Mouse (Mus musculus): ENCODE measurements around the gene Hist1h2bf. TPM values are rescaled to one million over a fixed set of nuclear protein-coding genes. Genes with fewer than 3 reads are reported as not detected.
"Not testable (repeated sequence)": the region's sequence is repeated elsewhere in the genome, so short reads cannot be mapped to it uniquely, and the experiment has no call there.

Gene Hist1h2bf
- polyA plus RNA-seq, 1 experiment from 2014 or later = 4.9 TPM

- H3K27me3 ChIP-seq (ENCODE audit: control insufficient read depth, insufficient read depth, low read length); H3K36me3 ChIP-seq (ENCODE audit: control insufficient read depth, insufficient read depth, low read length); ATAC-seq (ENCODE audit: low FRiP score); H3K9me3 ChIP-seq (ENCODE audit: control insufficient read depth, low read length): not testable (repeated sequence)
- WGBS = 0% methylated on average over 4 of the region's 39 CpGs
- Histone ChIP-seq H3K9ac (ENCODE audit: low read length) (peak overlapping the region; percentile 62), H3K4me1 (ENCODE audit: control insufficient read depth, insufficient read depth, low read length) (peaks cover 15% of the 10 kb centered on the region), H3K4me2 (peak overlapping the region; percentile 61), H3K4me3 (ENCODE audit: low read depth, low read length) (peak overlapping the region; percentile 27; the same call in 1 of the 2 replicates), H3K27ac (ENCODE audit: low read depth, low read length) (peak overlapping the region; percentile 83)
- DNase-seq (ENCODE audit: low spot score, missing footprints) = peak; percentile 92
Observed at GRCm38 (mm10) chr13:23574546-23575170, 662 bp upstream of the Hist1h2bf start.

- H3K27me3 ChIP-seq (ENCODE audit: control insufficient read depth, insufficient read depth, low read length); H3K9me3 ChIP-seq (ENCODE audit: control insufficient read depth, low read length); ATAC-seq (ENCODE audit: low FRiP score); H3K36me3 ChIP-seq (ENCODE audit: control insufficient read depth, insufficient read depth, low read length): not testable (repeated sequence)
- H3K27ac ChIP-seq (ENCODE audit: low read depth, low read length) = peak overlapping the region; percentile 93
- peaks cover 15% of the 10 kb centered on the region for H3K4me1 ChIP-seq (ENCODE audit: control insufficient read depth, insufficient read depth, low read length)
- 11% methylated on average over 17 of the region's 20 CpGs for WGBS
- peak overlapping the region; percentile 18; the same call in 1 of the 2 replicates for H3K4me3 ChIP-seq (ENCODE audit: low read depth, low read length)
- peak overlapping the region; percentile 55 for H3K9ac ChIP-seq (ENCODE audit: low read length)
- DNase-seq (ENCODE audit: low spot score, missing footprints) = peak; percentile 91
- H3K4me2 ChIP-seq = peak overlapping the region; percentile 63
Observed at GRCm38 (mm10) chr13:23573034-23573897, 730 bp downstream of the Hist1h2bf start.

DNA sequence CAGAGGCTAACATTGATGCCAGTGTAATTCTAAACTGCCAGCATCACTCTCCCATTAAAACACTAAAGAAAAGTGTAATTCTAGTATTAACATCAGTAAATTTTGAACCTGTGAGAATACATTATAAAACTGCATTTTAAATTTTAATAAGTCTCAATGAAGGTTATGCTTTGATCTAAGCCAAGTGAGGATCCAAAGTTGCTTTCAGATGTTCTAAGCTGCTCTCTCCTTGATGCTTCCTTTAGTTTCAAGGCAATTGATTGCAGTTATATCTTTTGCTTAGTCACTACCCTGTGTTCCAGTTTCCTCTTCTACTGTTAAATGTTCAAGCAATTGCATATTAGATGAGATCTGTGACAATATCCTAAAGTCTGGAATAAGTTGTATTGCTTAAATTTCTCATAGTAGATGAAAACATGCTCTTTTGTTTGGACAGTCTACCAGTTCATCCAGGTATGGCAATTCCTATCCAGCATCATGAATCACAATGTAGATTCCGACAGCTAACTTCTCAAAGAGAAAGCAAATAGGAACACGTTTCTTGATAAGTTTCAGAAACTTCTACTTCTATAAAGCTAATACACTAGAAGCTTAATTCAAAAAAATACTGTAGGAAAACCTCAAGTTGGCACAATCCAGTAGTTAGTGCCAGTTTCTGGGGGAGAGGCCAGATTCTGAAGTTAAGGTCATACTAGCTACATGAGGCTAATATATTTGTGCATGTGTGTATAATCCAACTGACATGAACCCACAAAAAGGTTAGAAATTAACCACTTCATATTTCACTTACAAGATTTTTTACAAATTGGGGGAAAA lies 1.6 kb downstream of the Hist1h2bf start:
- Histone ChIP-seq H3K4me3 (ENCODE audit: low read depth, low read length) (peak overlapping the region; percentile 43), H3K9me3 (ENCODE audit: control insufficient read depth, low read length) (no peaks in the 10 kb centered on the region), H3K27ac (ENCODE audit: low read depth, low read length) (peak overlapping the region; percentile 93), H3K27me3 (ENCODE audit: control insufficient read depth, insufficient read depth, low read length) (no peaks in the 10 kb centered on the region), H3K4me1 (ENCODE audit: control insufficient read depth, insufficient read depth, low read length) (peaks cover 15% of the 10 kb centered on the region), H3K4me2 (peak overlapping the region; percentile 63), H3K36me3 (ENCODE audit: control insufficient read depth, insufficient read depth, low read length) (no peaks in the 10 kb centered on the region), H3K9ac (ENCODE audit: low read length) (peak overlapping the region; percentile 75)
- 42% methylated on average over 2 of the region's 2 CpGs for WGBS
- DNase-seq (ENCODE audit: low spot score, missing footprints) (peak; percentile 92), ATAC-seq (ENCODE audit: low FRiP score) (no peak)

DNA sequence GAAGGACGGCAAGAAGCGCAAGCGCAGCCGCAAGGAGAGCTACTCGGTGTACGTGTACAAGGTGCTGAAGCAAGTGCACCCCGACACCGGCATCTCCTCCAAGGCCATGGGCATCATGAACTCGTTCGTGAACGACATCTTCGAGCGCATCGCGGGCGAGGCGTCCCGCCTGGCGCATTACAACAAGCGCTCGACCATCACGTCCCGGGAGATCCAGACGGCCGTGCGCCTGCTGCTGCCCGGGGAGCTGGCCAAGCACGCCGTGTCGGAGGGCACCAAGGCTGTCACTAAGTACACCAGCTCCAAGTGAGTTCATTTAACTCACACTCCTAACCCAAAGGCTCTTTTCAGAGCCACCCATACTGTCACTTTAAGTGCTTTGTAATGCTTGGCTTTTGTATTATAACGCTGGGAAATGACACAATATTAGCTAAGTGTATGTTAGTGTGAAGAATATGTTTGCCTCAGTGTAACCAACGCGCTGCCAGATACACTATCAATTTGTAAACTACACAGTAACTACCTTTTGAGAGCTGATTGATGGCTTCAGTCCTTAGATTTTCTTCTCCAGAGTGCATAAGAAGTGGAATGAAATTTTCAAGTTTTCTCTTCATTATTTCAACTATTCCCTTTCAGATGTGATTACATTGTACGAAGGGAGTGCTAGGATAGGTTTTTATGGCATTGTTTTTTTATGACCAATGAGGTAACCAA lies 2.3 kb downstream of the Hist1h2bf start:
- H3K36me3 ChIP-seq (ENCODE audit: control insufficient read depth, insufficient read depth, low read length); ATAC-seq (ENCODE audit: low FRiP score); H3K27me3 ChIP-seq (ENCODE audit: control insufficient read depth, insufficient read depth, low read length); H3K9me3 ChIP-seq (ENCODE audit: control insufficient read depth, low read length); H3K4me1 ChIP-seq (ENCODE audit: control insufficient read depth, insufficient read depth, low read length): not testable (repeated sequence)
- Histone ChIP-seq H3K4me2 (peak overlapping the region; percentile 63), H3K27ac (ENCODE audit: low read depth, low read length) (peak overlapping the region; percentile 93), H3K9ac (ENCODE audit: low read length) (peak overlapping the region; percentile 75), H3K4me3 (ENCODE audit: low read depth, low read length) (peak overlapping the region; percentile 43)
- under 1% methylated on average over 11 of the region's 34 CpGs for WGBS
- peak; percentile 91 for DNase-seq (ENCODE audit: low spot score, missing footprints)

DNA sequence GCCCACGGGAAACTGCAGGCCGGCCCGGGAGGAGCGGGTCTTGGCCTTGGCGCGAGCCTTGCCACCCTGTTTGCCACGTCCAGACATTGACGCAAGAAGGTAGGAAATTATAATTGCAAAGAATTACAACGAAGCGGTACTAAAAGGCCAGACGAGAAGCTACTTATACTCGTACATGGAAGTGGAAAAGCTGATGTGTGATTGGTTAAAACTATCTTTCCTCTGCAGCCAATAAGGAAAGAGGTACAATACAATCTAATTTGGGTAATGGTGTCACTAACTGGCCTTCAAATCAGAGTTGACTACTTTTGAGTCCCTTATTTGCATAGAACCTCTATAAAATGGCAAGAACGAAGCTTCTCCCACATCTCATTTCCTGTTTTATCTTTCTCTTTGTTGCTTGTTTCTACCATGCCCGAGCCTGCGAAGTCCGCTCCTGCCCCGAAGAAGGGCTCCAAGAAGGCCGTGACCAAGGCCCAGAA lies 2.9 kb downstream of the Hist1h2bf start, which contains the start of the genes Hist1h2ae and Hist1h2bg:
Hist1h2ae (minus strand) TSS at position 199 of the 482 bp plus-strand sequence.
Hist1h2bg (plus strand) TSS at position 375 of the 482 bp plus-strand sequence.
- Histone ChIP-seq H3K27me3 (ENCODE audit: control insufficient read depth, insufficient read depth, low read length) (no peaks in the 10 kb centered on the region), H3K9me3 (ENCODE audit: control insufficient read depth, low read length) (no peaks in the 10 kb centered on the region), H3K4me1 (ENCODE audit: control insufficient read depth, insufficient read depth, low read length) (peaks cover 6% of the 10 kb centered on the region; the same call in 1 of the 2 replicates), H3K36me3 (ENCODE audit: control insufficient read depth, insufficient read depth, low read length) (no peaks in the 10 kb centered on the region), H3K4me2 (peak within 1 kb of the TSS; percentile 63), H3K27ac (ENCODE audit: low read depth, low read length) (peak within 1 kb of the TSS; percentile 93), H3K4me3 (ENCODE audit: low read depth, low read length) (peak within 1 kb of the TSS; percentile 43), H3K9ac (ENCODE audit: low read length) (peak within 1 kb of the TSS; percentile 75)
- WGBS = 0% methylated on average over 18 of the region's 18 CpGs
- DNase-seq (ENCODE audit: low spot score, missing footprints) (peak; percentile 96), ATAC-seq (ENCODE audit: low FRiP score) (peak; percentile 90)

DNA sequence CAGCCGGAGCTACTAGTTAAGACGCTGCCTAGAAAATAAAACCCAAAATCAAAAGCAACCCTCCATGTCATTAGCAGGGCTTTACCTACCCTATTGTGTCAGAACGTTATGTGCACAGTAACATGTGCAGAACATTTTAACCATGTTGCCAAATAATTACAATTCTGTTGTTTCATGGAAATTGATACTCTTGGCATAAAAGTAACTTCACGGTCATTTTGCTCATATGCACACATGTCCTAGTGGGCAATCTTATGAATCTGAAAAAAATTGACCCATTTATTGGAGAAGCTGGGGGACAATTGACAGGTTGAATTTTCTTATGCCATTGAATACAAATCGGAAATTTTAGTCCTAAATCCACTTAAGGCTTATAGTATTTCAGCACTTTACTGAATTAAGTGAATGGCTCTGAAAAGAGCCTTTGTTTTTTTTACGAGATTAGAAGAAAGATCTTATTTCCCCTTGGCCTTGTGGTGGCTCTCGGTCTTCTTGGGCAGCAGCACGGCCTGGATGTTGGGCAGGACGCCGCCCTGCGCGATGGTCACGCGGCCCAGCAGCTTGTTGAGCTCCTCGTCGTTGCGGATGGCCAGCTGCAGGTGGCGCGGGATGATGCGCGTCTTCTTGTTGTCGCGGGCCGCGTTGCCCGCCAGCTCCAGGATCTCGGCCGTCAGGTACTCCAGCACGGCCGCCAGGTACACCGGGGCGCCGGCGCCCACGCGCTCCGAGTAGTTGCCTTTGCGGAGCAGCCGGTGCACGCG lies 3.6 kb downstream of the Hist1h2bf start:
- H3K4me3 ChIP-seq (ENCODE audit: low read depth, low read length) = peak overlapping the region; percentile 43
- peak overlapping the region; percentile 57; the same call in 1 of the 2 replicates for H3K9ac ChIP-seq (ENCODE audit: low read length)
- not testable (repeated sequence) for H3K36me3 ChIP-seq (ENCODE audit: control insufficient read depth, insufficient read depth, low read length); H3K9me3 ChIP-seq (ENCODE audit: control insufficient read depth, low read length); H3K27me3 ChIP-seq (ENCODE audit: control insufficient read depth, insufficient read depth, low read length); H3K4me1 ChIP-seq (ENCODE audit: control insufficient read depth, insufficient read depth, low read length); ATAC-seq (ENCODE audit: low FRiP score)
- DNase-seq (ENCODE audit: low spot score, missing footprints) = peak; percentile 94
- H3K4me2 ChIP-seq = peak overlapping the region; percentile 42
- 4% methylated on average over 19 of the region's 41 CpGs for WGBS
- H3K27ac ChIP-seq (ENCODE audit: low read depth, low read length) = peak overlapping the region; percentile 93

DNA sequence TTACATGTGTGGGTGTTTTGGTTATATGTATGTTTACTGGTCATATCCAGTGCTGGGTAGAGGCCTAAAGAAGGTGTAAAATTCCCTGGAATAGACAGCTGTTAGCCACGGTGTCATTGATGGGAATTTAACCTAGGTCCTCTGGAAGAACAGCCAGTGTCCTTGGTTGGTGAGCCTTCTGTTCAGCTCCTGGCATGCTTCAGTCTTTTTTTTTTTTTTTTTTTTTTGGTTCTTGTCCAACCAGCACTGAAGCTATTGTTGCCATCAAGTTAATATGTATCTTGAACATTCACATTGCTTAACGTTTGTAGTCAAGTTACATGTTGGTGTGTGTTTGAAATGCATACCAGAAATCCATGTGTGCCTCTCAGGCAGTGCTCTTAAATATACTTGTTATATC lies 9.5 kb downstream of the Hist1h2bf start:
- ATAC-seq (ENCODE audit: low FRiP score) = no peak
- Histone ChIP-seq H3K4me2 (no peak overlapping the region), H3K4me3 (ENCODE audit: low read depth, low read length) (no peak overlapping the region), H3K27me3 (ENCODE audit: control insufficient read depth, insufficient read depth, low read length) (no peaks in the 10 kb centered on the region), H3K36me3 (ENCODE audit: control insufficient read depth, insufficient read depth, low read length) (no peaks in the 10 kb centered on the region), H3K9ac (ENCODE audit: low read length) (no peak overlapping the region), H3K27ac (ENCODE audit: low read depth, low read length) (0 out of 2 replicates have a peak overlapping the region, but pooled peaks have one; percentile 96), H3K9me3 (ENCODE audit: control insufficient read depth, low read length) (no peaks in the 10 kb centered on the region), H3K4me1 (ENCODE audit: control insufficient read depth, insufficient read depth, low read length) (no peaks in the 10 kb centered on the region; the same call in 1 of the 2 replicates)
- DNase-seq (ENCODE audit: low spot score, missing footprints) = no peak
- WGBS = 87% methylated on average over 2 of the region's 2 CpGs
